Mouse (Mus musculus) common myeloid progenitor, adult 5-6 weeks (primary cell): ENCODE data around the gene Calml3. TPM values are rescaled to one million over a fixed set of nuclear protein-coding genes. Genes with fewer than 3 reads are reported as not detected.

Experiments
- total RNA-seq: library from RNA; stranded (forward); fragments of 200-1000, 187-1606 nt; gene quantifications from 2 replicates; pipeline ENCODE4 v1.2.3, GENCODE M21; 2017

The Calml3 gene
- total RNA-seq, 1 experiment from 2014 or later, result not detected

Other genes starting within 250 kb of the Calml3 start
- gene Fam208b, start 193.2 kb downstream of the Calml3 start, total RNA-seq, result 46.4 and 46.9 TPM in 2 replicates
- 4.8 and 6.0 TPM in 2 replicates for gene Asb13, start 170.3 kb downstream of the Calml3 start, total RNA-seq
- 0.23 TPM in 1 of 2 replicates, not detected in the other for gene Calm4, start 33.4 kb upstream of the Calml3 start, total RNA-seq
- gene Calm5, start 49.9 kb upstream of the Calml3 start, total RNA-seq, result not detected in 2 replicates
- gene Net1, start 113.9 kb upstream of the Calml3 start, total RNA-seq, result 146 and 155 TPM in 2 replicates
- gene Tubal3, start 114.0 kb upstream of the Calml3 start, total RNA-seq, result not detected in 2 replicates
- not detected in 2 replicates for gene Ucn3, start 141.0 kb upstream of the Calml3 start, total RNA-seq
- gene Akr1c14, start 244.7 kb upstream of the Calml3 start, total RNA-seq, result not detected in 2 replicates